Mouse (Mus musculus) ZHBTc4 (cell line): ENCODE data around the gene Prkce.

ENCODE experiments used
- DNase-seq: peaks from one replicate; pipeline ENCODE4 v3.0.0-alpha.2; 2011; ENCODE audit warnings: low read depth, low spot score

Prkce gene

GRCm38 (mm10) chr17:86676336-86676735, 508.8 kb downstream of the Prkce start:
- no peak for DNase-seq

- no peak for DNase-seq
Measured at GRCm38 (mm10) chr17:86676909-86677308, 509.3 kb downstream of the Prkce start.

GRCm38 (mm10) chr17:86685263-86685662, 517.7 kb downstream of the Prkce start:
- no peak for DNase-seq

- no peak for DNase-seq
Measured at GRCm38 (mm10) chr17:86687021-86687420, 519.4 kb downstream of the Prkce start.

- peak; percentile 68 for DNase-seq
Measured at GRCm38 (mm10) chr17:86690871-86691390, 523.3 kb downstream of the Prkce start.

- no peak for DNase-seq
Measured at GRCm38 (mm10) chr17:86697751-86698150, 530.2 kb downstream of the Prkce start.

- no peak for DNase-seq
Measured at GRCm38 (mm10) chr17:86703336-86703735, 535.8 kb downstream of the Prkce start.

GRCm38 (mm10) chr17:86705236-86705635, 537.7 kb downstream of the Prkce start:
- DNase-seq: no peak

- no peak for DNase-seq
Measured at GRCm38 (mm10) chr17:86706467-86706866, 538.9 kb downstream of the Prkce start.
